Mouse (Mus musculus) kidney, embryonic 14.5 days (tissue): ENCODE results near the gene Mllt10. TPM values are rescaled to one million over a fixed set of nuclear protein-coding genes. Genes with fewer than 3 reads are reported as not detected.

ENCODE experiments used
- ATAC-seq: fragments of 200-750 bp; cut with Nextera tagmentation; 2 replicates; pipeline ENCODE4 v1.8.0; 2017; ENCODE audit warnings: moderate number of reproducible peaks, mild to moderate bottlenecking, moderate TSS enrichment, moderate library complexity; ENCODE audit not compliant: low FRiP score, low TSS enrichment
- H3K27ac ChIP-seq: fragments of 300-500 bp; sonication (generic); 2 replicates; pipeline ENCODE4 v1.5.1; 2014; ENCODE audit warnings: low read depth, mild to moderate bottlenecking, low read length, moderate library complexity, mixed read lengths
- H3K27me3 ChIP-seq: fragments of 300-500 bp; sonication (generic); 2 replicates; pipeline ENCODE4 v1.6.1; 2014; ENCODE audit warnings: mild to moderate bottlenecking, low read length; ENCODE audit not compliant: control insufficient read depth, insufficient read depth
- H3K36me3 ChIP-seq: fragments of 300-500 bp; sonication (generic); 2 replicates; pipeline ENCODE4 v1.6.1; 2014; ENCODE audit warnings: low read length, mixed read lengths; ENCODE audit not compliant: control insufficient read depth, insufficient read depth
- H3K4me1 ChIP-seq: fragments of 300-500 bp; sonication (generic); 2 replicates; pipeline ENCODE4 v1.6.1; 2014; ENCODE audit warnings: low read length, mixed read lengths; ENCODE audit not compliant: control insufficient read depth, insufficient read depth
- H3K4me2 ChIP-seq: fragments of 300-500 bp; sonication (generic); replicated peaks from 2 replicates; pipeline ENCODE4 v1.6.1; 2014; ENCODE audit warnings: low read depth, mild to moderate bottlenecking, low read length
- H3K4me3 ChIP-seq: fragments of 300-500 bp; sonication (generic); 2 replicates; pipeline ENCODE4 v1.5.1; 2014; ENCODE audit warnings: mild to moderate bottlenecking, low read length
- H3K9ac ChIP-seq: fragments of 300-500 bp; sonication (generic); 2 replicates; pipeline ENCODE4 v1.6.1; 2014; ENCODE audit warnings: low read depth, mild to moderate bottlenecking, low read length, moderate library complexity
- H3K9me3 ChIP-seq: fragments of 300-500 bp; sonication (generic); 2 replicates; pipeline ENCODE4 v1.6.1; 2016; ENCODE audit warnings: low read length; ENCODE audit not compliant: control insufficient read depth
- WGBS: fragments of 180-500 bp; shearing (Covaris S2); extraction: QIAGEN DNeasy Blood & Tissue Kit; methylation state at CpG from one replicate; pipeline ENCODE4 v1.1.7; 2014; 5-methylcytosine and 5-hydroxymethylcytosine counted together
- polyA plus RNA-seq: library from polyadenylated mRNA; unstranded; fragments of >200 nt; fragmentation: Nextera tagmentation; extraction: Ambion mirVana; gene quantifications from 2 replicates; pipeline ENCODE4 v1.2.1, GENCODE M21; 2014

Gene Mllt10
- polyA plus RNA-seq, 1 experiment from 2014 or later = 58.7 TPM

DNA sequence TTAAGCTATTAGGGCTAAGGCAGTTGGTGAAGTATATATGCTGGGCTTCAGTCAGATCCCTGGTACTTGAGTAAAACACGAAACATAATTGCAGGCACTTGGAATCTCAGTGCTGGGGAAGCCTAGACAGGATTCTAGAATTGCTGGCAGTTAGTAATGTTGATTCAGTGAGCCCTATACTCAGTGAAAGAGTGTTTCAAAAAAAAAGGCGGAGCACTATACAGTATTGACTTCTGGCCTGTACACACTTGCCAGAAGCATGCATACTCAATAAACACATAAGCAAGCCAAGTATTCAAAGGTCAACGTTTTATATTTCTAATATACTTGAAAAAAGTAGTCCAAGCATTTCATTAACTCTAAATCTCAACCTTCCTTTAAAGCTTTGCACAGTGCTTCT lies 126.6 kb downstream of the Mllt10 start:
- Histone ChIP-seq H3K27me3 (no peaks in the 10 kb centered on the region), H3K4me2 (no peak overlapping the region), H3K27ac (no peak overlapping the region), H3K9ac (no peak overlapping the region), H3K9me3 (no peaks in the 10 kb centered on the region), H3K4me3 (no peak overlapping the region), H3K4me1 (no peaks in the 10 kb centered on the region), H3K36me3 (peaks cover 47% of the 10 kb centered on the region)
- WGBS = 93% methylated on average over 3 of the region's 3 CpGs
- ATAC-seq = no peak

DNA sequence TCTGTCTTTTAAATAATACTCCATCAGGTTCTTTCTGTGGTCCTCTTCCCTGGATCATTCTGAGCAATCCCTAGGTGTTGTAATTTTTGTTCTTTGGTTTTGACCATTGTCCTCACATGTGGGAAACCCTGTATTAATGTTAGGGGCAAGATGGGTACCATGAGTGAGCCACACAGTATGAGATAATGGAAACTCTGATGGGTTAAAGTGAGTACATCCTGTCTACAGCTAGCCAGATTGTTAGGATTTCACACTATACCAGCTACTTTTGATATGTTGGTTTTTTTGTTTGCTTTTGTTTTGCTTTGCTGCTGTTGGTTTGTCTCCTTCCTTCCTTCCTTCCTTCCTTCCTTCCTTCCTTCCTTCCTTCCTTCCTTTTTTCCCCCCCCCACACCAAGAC lies 128.0 kb downstream of the Mllt10 start:
- no peaks in the 10 kb centered on the region for H3K27me3 ChIP-seq
- H3K36me3 ChIP-seq = peaks cover 49% of the 10 kb centered on the region
- no peak for ATAC-seq
- H3K4me3 ChIP-seq = no peak overlapping the region
- no peak overlapping the region for H3K9ac ChIP-seq
- no peaks in the 10 kb centered on the region for H3K4me1 ChIP-seq
- H3K27ac ChIP-seq = no peak overlapping the region
- H3K4me2 ChIP-seq = no peak overlapping the region
- no peaks in the 10 kb centered on the region for H3K9me3 ChIP-seq

DNA sequence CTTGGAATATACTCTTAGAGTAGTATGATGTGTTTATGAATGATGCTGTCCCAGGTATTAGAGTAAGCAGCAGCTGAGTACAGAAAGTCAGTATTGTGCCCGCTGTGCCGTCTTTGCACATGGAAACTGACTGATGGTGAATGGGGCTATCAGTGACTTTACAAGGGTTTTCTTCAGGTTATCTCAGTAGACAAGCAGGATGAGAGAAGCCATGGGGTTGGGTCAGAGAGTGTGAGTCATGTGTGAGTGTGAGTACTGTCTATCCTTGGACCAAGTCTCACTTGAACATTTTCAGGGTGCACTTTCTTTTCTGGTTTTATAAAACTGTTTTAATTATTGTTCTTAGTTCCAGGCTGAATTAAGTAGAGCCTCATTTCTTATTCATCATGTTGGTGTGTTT lies 133.3 kb downstream of the Mllt10 start:
- Histone ChIP-seq H3K4me3 (no peak overlapping the region), H3K4me2 (no peak overlapping the region), H3K27me3 (no peaks in the 10 kb centered on the region), H3K36me3 (peaks cover 50% of the 10 kb centered on the region), H3K27ac (no peak overlapping the region), H3K4me1 (no peaks in the 10 kb centered on the region), H3K9me3 (no peaks in the 10 kb centered on the region), H3K9ac (no peak overlapping the region)
- 94% methylated on average over 2 of the region's 2 CpGs for WGBS
- ATAC-seq = no peak

DNA sequence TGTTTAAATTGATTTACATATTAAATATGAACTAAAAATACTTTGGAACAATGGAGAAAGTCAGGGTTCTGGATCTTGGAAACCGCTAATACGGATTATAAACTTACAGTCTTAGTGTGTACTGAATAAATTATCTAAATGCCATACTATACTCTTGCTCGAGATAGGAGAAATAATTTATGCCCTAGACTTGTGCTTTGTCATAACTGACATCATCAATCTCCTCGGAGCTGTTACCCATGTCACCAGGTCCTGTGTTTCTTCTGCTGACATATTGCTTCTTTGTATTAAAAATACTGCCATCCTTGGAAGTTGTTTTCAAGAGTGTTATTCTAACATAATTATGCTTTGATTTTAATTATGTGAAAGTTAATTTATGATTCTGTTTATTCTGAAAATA lies 140.2 kb downstream of the Mllt10 start:
- Histone ChIP-seq H3K9me3 (no peaks in the 10 kb centered on the region), H3K27ac (no peak overlapping the region), H3K36me3 (peaks cover 25% of the 10 kb centered on the region; the same call in 1 of the 2 replicates), H3K4me3 (no peak overlapping the region), H3K27me3 (no peaks in the 10 kb centered on the region), H3K4me2 (no peak overlapping the region), H3K4me1 (no peaks in the 10 kb centered on the region), H3K9ac (no peak overlapping the region)
- WGBS = 60% methylated on average over 4 of the region's 4 CpGs
- peak; percentile 69; the same call in 1 of the 2 replicates for ATAC-seq

DNA sequence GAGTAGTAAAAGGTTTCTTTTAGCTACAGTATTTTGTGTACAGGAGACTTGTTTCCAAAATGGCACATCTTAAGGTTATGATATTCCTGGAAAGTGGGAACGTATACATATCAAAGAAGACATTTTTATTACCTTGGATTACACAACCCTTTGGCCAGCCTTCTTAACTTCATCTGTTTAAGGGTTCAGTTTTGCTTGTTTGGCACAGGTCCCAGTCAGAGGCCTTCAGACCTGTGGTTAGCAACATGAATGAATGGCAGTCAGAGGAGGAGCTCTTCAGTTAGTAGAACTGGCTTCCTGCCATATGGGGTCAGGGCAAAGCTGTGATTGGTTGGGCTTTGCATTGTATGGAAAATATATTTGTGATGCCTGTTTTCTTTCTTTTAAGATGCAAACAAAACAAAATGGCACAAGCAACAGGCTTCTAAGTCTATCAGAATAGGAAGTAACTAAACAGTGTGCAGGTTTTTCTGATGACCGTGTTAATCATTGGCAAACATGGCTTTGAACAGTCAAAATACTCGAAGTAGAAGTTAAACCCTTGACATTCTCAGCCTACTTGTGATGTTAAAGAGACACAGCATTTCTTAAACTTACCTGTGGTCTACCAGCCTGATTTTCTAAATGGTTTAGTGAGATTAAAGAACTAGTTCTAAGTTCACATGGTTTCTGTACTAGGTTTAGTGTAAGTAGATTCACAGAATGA lies 140.8 kb downstream of the Mllt10 start:
- H3K27ac ChIP-seq = no peak overlapping the region
- peak; percentile 93 for ATAC-seq
- 63% methylated on average over 3 of the region's 3 CpGs for WGBS

DNA sequence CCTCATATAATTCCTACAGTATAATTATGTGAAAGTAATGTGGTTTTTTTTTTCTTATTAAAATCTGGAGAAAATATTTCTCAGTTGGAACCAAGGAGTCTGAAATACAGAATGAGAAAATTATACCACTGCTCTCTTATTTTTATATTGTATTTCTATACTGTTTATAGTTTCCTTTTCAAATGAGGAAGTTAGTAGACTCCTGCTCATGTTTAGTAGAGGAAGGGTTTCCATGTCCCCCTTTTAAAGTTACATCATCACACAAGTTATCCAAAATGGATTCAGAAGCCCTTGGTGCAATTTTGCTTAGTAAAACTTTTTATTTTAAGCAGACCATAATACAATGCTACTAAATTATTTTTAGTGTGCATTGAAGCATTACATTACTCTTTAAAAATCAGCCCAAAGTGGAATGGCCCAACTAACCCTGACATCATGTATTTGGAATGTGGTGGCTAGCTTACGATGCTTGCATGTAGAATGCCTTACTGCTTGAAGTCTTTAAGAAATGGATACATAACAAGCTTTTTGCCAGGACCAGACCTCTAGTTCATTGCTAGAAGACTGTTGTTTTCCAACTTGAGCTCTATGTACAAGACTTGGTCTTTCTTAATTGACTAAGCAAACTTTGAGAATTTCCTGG lies 146.9 kb downstream of the Mllt10 start:
- Histone ChIP-seq H3K27me3 (no peaks in the 10 kb centered on the region), H3K4me3 (no peak overlapping the region), H3K4me2 (no peak overlapping the region), H3K9me3 (no peaks in the 10 kb centered on the region), H3K9ac (no peak overlapping the region), H3K27ac (no peak overlapping the region), H3K4me1 (no peaks in the 10 kb centered on the region), H3K36me3 (peaks cover 55% of the 10 kb centered on the region)
- ATAC-seq = no peak
- 73% methylated on average over 1 of the region's 1 CpGs for WGBS

More for the DNA sequence above, 140.8 kb downstream of the Mllt10 start:
- Histone ChIP-seq H3K36me3 (peaks cover 26% of the 10 kb centered on the region; the same call in 1 of the 2 replicates), H3K9ac (no peak overlapping the region), H3K4me2 (no peak overlapping the region), H3K9me3 (no peaks in the 10 kb centered on the region), H3K4me1 (no peaks in the 10 kb centered on the region), H3K4me3 (no peak overlapping the region), H3K27me3 (no peaks in the 10 kb centered on the region)

DNA sequence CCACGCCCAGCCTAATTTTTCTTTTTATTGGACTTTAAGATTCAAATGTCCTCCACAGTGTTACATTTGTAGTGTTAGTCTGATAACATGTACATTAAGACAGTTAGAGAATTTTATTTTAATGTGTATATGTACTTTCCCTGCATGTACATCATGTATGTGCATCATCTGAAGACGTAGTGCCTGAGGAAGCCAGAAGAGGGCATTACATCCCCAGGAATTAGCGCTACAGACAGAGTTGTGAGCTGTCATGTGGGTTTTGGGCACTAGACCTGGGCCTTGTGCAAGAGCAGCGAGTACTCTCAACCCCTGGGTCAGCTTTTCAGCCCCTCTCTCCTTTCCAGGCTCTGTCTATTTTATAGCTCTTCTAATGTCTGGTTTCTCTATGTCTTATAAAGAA lies 147.9 kb downstream of the Mllt10 start:
- Histone ChIP-seq H3K9me3 (no peaks in the 10 kb centered on the region), H3K4me2 (no peak overlapping the region), H3K36me3 (peaks cover 52% of the 10 kb centered on the region), H3K27ac (no peak overlapping the region), H3K4me3 (no peak overlapping the region), H3K9ac (no peak overlapping the region), H3K27me3 (no peaks in the 10 kb centered on the region), H3K4me1 (no peaks in the 10 kb centered on the region)
- WGBS = 95% methylated on average over 4 of the region's 4 CpGs
- no peak for ATAC-seq

DNA sequence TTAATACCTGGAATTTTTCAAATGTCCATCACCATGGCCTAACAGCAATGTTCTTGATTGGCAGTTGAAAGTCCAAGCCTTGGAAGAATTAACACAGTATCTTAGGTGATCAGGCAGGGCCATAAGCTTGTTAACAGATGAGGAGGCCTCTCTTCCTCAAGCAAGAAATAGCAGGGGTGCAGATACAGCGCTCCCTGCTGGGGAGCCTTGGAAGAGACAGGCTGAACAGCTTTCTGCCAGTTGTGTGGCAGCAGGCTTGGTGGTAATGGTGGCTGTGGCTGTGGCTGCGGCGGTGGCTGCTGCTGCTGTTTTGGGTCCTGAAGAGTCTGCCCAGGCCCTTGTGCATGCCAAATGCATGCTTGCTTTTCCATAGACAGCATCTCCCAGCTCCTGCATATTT lies 150.1 kb downstream of the Mllt10 start:
- WGBS = 76% methylated on average over 3 of the region's 3 CpGs

DNA sequence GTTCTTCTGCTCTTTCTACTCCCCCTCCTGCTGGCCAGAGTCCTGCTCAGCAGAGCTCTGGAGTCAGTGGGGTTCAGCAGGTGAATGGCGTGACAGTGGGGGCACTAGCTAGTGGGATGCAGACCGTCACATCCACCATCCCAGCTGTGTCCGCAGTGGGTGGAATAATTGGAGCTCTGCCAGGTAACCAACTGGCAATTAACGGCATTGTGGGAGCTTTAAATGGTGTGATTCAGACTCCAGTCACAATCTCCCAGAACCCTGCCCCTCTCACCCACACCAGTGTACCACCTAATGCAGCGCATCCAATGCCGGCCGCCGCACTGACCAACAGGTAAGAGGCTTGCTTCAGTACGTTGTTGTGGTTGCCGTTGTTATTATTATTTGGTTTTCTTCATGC lies 151.8 kb downstream of the Mllt10 start:
- H3K9ac ChIP-seq = no peak overlapping the region
- no peaks in the 10 kb centered on the region for H3K27me3 ChIP-seq
- H3K36me3 ChIP-seq = peaks cover 75% of the 10 kb centered on the region
- H3K4me3 ChIP-seq = no peak overlapping the region
- no peak overlapping the region for H3K27ac ChIP-seq
- no peaks in the 10 kb centered on the region for H3K9me3 ChIP-seq
- no peaks in the 10 kb centered on the region for H3K4me1 ChIP-seq
- 89% methylated on average over 10 of the region's 10 CpGs for WGBS
- ATAC-seq = no peak
- H3K4me2 ChIP-seq = no peak overlapping the region

More for the DNA sequence above, 150.1 kb downstream of the Mllt10 start:
- no peak overlapping the region for H3K4me3 ChIP-seq
- no peaks in the 10 kb centered on the region for H3K9me3 ChIP-seq
- no peaks in the 10 kb centered on the region for H3K4me1 ChIP-seq
- peak; percentile 39; the same call in 1 of the 2 replicates for ATAC-seq
- no peak overlapping the region for H3K27ac ChIP-seq
- no peaks in the 10 kb centered on the region for H3K27me3 ChIP-seq
- peaks cover 65% of the 10 kb centered on the region for H3K36me3 ChIP-seq
- H3K4me2 ChIP-seq = no peak overlapping the region
- H3K9ac ChIP-seq = no peak overlapping the region
